Mouse (Mus musculus) forebrain, embryonic 10.5 days (tissue): ENCODE data around the gene Klhl29. TPM values are rescaled to one million over a fixed set of nuclear protein-coding genes. Genes with fewer than 3 reads are reported as not detected.
A peak's percentile ranks its signal among the peaks of the same experiment; 100 is the strongest.

Experiments used
- DNase-seq: peaks from one replicate; pipeline ENCODE4 v3.0.0-alpha.2; 2017; ENCODE audit warnings: low spot score; ENCODE audit errors: extremely low spot score
- H3K27ac ChIP-seq: fragments of 300-500 bp; sonication (generic); 2 replicates; pipeline ENCODE4 v1.5.1; 2016; ENCODE audit warnings: mild to moderate bottlenecking
- H3K27me3 ChIP-seq: fragments of 300-500 bp; sonication (generic); 2 replicates; pipeline ENCODE4 v1.6.1; 2016; ENCODE audit warnings: mild to moderate bottlenecking; ENCODE audit not compliant: poor library complexity, severe bottlenecking
- H3K36me3 ChIP-seq: fragments of 300-500 bp; sonication (generic); replicated peaks from 2 replicates; pipeline ENCODE4 v1.6.1; 2016; ENCODE audit warnings: mild to moderate bottlenecking, moderate library complexity
- H3K4me1 ChIP-seq: fragments of 300-500 bp; sonication (generic); 2 replicates; pipeline ENCODE4 v1.6.1; 2016
- H3K4me3 ChIP-seq: fragments of 300-500 bp; sonication (generic); 2 replicates; pipeline ENCODE4 v1.5.1; 2016; ENCODE audit warnings: mild to moderate bottlenecking, moderate library complexity
- H3K9me3 ChIP-seq: fragments of 300-500 bp; sonication (generic); 2 replicates; pipeline ENCODE4 v1.6.1; 2016; ENCODE audit warnings: mild to moderate bottlenecking, moderate library complexity
- WGBS: fragments of 180-500 bp; shearing (Covaris S2); methylation state at CpG from one replicate; pipeline ENCODE4 v1.1.7; 2016; 5-methylcytosine and 5-hydroxymethylcytosine counted together
- polyA plus RNA-seq: library from polyadenylated mRNA; unstranded; fragments of >200 nt; fragmentation: Nextera tagmentation; extraction: Ambion mirVana; gene quantifications from 2 replicates; pipeline ENCODE4 v1.2.1, GENCODE M21; 2016

Klhl29 gene
- polyA plus RNA-seq, 1 experiment from 2014 or later, result 1.2 TPM

DNA sequence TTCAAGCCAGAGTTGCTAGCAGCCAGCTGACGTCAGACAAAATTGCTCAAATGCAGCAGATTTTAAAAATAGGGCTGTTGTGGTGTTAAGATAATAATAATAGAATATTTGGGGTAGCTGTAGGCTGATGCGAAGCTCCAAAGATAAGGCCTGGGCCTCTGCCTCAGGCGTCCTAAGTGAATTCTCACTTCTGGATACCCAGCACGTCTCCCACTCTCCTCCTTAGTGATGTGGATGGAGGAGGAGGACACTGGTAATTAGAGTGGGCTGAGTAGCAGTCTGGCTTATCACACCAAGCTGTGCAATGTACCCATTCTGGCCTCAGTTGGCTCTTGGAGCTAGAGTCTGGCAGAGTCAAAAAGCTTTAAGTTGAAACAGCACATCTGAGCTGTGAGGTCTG, 118.3 kb downstream of the Klhl29 start:
- H3K4me3 ChIP-seq, result no peak overlapping the region
- H3K27me3 ChIP-seq, result peaks cover 5% of the 10 kb centered on the region; the same call in 1 of the 2 replicates
- WGBS, result 73% methylated on average over 4 of the region's 4 CpGs
- no peaks in the 10 kb centered on the region for H3K36me3 ChIP-seq
- no peak for DNase-seq
- peaks cover 48% of the 10 kb centered on the region for H3K4me1 ChIP-seq
- H3K27ac ChIP-seq, result no peak overlapping the region
- no peaks in the 10 kb centered on the region for H3K9me3 ChIP-seq

DNA sequence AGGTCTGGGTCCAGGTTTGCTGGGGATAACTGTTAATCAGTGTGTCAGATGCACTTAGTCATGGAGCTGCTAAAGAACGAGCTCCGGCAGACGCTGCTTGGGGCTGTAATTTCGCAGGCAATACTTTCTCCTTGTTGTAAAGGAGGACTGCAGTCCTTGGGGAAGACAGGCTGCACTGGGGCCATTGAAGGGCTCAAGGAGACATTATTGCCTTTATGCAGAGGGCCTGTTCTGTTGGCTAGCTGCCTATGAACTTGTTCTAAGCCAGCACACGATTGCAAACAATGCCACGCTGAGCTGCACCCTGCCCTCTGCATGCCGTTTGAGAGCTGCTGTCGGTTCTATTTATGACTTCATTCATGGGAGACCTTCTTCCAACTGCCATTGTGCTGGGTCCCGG, 120.4 kb downstream of the Klhl29 start:
- no peak for DNase-seq
- no peak overlapping the region for H3K27ac ChIP-seq
- peaks cover 5% of the 10 kb centered on the region; the same call in 1 of the 2 replicates for H3K27me3 ChIP-seq
- H3K4me1 ChIP-seq, result peaks cover 65% of the 10 kb centered on the region
- H3K36me3 ChIP-seq, result no peaks in the 10 kb centered on the region
- H3K4me3 ChIP-seq, result no peak overlapping the region
- 70% methylated on average over 9 of the region's 9 CpGs for WGBS
- H3K9me3 ChIP-seq, result no peaks in the 10 kb centered on the region

DNA sequence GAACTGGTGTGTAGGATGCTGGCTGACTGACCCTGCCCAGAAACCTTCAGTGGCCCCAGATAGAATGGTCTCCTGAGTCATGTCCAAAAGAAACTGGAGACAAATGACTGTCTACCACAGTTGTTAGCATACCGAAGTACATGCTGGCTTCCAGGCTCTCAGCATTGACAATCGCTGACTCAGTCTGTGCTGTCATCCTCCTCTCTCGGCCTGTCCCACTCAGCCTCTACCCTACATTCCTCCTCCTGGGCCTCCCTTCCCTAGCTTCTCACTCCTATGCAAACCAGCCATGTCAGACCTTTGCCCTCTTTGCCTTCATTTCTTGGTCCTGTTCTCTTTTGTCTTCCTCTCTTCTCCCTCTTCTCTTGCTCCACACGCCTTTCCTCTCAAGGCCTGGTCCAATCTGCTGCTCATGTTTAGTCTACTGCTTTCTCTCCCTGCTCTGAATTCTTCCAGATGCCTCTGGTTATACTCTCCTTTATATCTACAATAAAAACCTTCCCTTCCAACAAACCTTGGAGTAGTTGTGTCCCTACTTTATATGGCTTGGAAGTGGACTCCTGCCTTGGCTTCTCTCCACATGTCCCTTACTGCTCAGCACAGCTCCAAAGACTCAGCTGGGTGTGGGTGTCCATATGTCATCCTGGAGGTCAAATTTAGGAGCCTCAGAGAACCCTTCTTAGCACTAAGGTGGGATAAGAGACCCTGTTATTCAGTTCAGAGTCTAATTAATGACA, 121.1 kb downstream of the Klhl29 start:
- H3K36me3 ChIP-seq, result no peaks in the 10 kb centered on the region
- 87% methylated on average over 4 of the region's 4 CpGs for WGBS
- no peaks in the 10 kb centered on the region for H3K9me3 ChIP-seq
- no peak overlapping the region for H3K4me3 ChIP-seq
- peaks cover 5% of the 10 kb centered on the region; the same call in 1 of the 2 replicates for H3K27me3 ChIP-seq
- peaks cover 71% of the 10 kb centered on the region for H3K4me1 ChIP-seq
- H3K27ac ChIP-seq, result no peak overlapping the region
- no peak for DNase-seq

DNA sequence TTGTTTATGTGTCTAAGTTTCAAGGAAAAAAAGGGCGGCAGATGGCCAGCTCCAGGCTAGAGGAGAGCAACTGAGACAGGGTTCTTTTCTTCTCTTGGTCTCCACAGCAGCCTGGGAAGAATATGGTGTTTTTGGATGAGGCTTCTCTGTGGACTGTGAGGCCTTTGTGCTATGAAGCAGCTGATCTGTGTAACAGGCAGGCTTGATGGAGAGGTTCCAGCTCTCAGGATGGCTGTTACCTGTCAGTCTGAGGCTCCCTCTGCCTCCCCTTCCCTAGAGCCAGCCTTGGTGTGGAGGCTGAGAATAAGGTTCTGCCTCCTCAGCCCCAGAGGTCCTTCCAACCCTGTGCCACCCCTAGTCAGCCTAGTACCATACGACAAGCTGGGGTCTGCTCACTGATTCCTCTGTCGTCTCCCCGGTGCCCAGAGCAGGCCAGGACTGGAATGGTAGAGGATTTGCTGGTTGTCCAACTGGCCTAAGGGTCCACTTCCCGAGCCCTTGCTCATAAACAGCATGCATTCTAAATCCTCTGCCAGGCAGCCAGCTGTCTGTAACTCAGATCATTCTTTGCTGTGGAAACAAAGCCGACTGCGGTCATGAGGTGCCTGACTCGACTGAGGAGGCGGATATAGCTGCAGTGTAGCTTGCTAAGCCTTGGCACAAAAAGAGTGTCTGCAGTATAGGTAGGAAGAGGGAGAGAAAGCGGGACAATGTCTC, 122.0 kb downstream of the Klhl29 start:
- WGBS, result 76% methylated on average over 10 of the region's 10 CpGs
- no peak for DNase-seq
- Histone ChIP-seq H3K27me3 (peaks cover 5% of the 10 kb centered on the region; the same call in 1 of the 2 replicates), H3K36me3 (no peaks in the 10 kb centered on the region), H3K27ac (peak overlapping the region; percentile 66; the same call in 1 of the 2 replicates), H3K4me1 (peaks cover 77% of the 10 kb centered on the region), H3K9me3 (no peaks in the 10 kb centered on the region), H3K4me3 (no peak overlapping the region)

DNA sequence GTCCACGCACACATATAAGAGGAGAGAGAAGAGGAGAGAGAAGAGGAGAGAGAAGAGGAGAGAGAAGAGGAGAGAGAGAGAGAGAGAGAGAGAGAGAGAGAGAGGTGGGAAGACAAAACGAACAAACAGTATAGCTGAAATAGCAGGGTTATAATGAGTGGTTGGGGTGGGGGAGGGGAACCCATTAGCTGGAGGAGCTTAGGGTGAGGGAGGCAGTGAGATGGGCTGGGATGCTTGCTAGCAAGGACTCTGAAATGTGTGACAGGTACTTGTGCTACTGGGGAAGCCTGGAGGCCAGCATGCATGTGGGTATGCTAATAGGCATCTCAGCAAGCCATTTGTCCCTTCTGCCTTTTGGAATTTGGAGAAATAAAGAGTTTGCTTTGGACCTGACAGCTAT, 122.9 kb downstream of the Klhl29 start:
- WGBS, result 77% methylated on average over 2 of the region's 2 CpGs
- no peaks in the 10 kb centered on the region for H3K9me3 ChIP-seq
- H3K27ac ChIP-seq, result no peak overlapping the region
- no peak for DNase-seq
- peaks cover 5% of the 10 kb centered on the region; the same call in 1 of the 2 replicates for H3K27me3 ChIP-seq
- H3K4me1 ChIP-seq, result peaks cover 76% of the 10 kb centered on the region
- no peaks in the 10 kb centered on the region for H3K36me3 ChIP-seq
- no peak overlapping the region for H3K4me3 ChIP-seq

DNA sequence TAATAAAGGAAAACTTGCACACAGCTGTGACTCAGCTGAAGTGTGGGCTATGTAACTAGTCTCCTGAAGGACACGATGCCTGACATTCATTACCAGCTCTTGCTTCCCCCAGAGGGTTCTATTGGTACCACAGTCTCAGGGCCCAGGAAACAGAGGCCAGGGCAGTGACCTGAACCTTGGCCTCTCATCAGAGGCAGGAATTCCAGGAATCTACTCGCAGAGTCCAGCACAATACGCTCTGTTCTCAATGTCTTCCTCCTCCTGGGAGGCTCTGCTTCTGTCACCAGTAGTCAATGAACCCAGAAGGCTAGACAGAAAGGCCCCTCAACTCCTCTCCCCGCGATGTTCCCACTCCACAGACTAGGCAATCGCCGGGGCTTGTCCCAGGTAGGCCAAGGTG, 125.4 kb downstream of the Klhl29 start:
- no peak for DNase-seq
- WGBS, result 32% methylated on average over 7 of the region's 7 CpGs
- Histone ChIP-seq H3K4me3 (no peak overlapping the region), H3K36me3 (no peaks in the 10 kb centered on the region), H3K9me3 (no peaks in the 10 kb centered on the region), H3K27me3 (no peaks in the 10 kb centered on the region), H3K4me1 (peaks cover 79% of the 10 kb centered on the region), H3K27ac (peak overlapping the region; percentile 51; the same call in 1 of the 2 replicates)

- Histone ChIP-seq H3K27me3 (no peaks in the 10 kb centered on the region), H3K27ac (peak overlapping the region; percentile 71), H3K4me1 (peaks cover 71% of the 10 kb centered on the region), H3K9me3 (no peaks in the 10 kb centered on the region), H3K36me3 (no peaks in the 10 kb centered on the region), H3K4me3 (no peak overlapping the region)
- no peak for DNase-seq
- 89% methylated on average over 13 of the region's 13 CpGs for WGBS
Measured at GRCm38 (mm10) chr12:5249068-5249467, 126.4 kb downstream of the Klhl29 start.

GRCm38 (mm10) chr12:5247505-5247904, 128.0 kb downstream of the Klhl29 start:
- Histone ChIP-seq H3K9me3 (no peaks in the 10 kb centered on the region), H3K36me3 (no peaks in the 10 kb centered on the region), H3K4me1 (peaks cover 62% of the 10 kb centered on the region), H3K27ac (no peak overlapping the region), H3K4me3 (no peak overlapping the region), H3K27me3 (no peaks in the 10 kb centered on the region)
- no peak for DNase-seq
- 72% methylated on average over 6 of the region's 6 CpGs for WGBS

DNA sequence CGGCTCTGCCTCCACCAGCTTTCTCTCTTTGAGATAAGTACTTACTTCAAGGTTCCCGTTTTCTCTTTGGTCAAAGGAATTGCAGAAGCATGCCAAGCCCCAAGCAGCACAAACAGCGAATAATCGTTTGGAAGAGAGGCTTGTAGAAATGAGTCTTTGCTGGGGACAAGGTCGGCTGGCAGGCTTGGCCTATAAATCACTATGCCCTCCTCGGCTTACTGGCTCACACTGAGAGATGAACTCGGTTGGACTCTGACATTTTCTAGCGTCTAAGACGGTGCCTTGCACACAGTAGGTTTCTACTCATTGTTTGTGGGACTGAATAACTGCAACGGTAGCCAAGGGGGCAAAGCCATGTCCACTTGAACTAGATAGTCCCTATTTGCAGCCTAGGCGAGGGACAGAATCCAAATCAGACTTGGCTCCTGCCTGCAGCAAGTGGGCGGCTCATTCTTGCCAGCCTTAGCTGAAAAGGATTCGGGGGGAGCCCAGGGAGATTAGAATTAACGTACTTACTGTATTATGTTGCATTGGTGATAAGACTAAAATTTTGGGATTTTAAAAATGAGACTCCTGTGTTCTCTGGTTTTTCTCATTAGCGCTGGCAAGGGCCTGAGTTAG, 128.7 kb downstream of the Klhl29 start:
- Histone ChIP-seq H3K4me1 (peaks cover 61% of the 10 kb centered on the region), H3K27me3 (no peaks in the 10 kb centered on the region), H3K4me3 (no peak overlapping the region), H3K36me3 (no peaks in the 10 kb centered on the region), H3K9me3 (no peaks in the 10 kb centered on the region), H3K27ac (no peak overlapping the region)
- DNase-seq, result no peak
- 86% methylated on average over 15 of the region's 15 CpGs for WGBS

DNA sequence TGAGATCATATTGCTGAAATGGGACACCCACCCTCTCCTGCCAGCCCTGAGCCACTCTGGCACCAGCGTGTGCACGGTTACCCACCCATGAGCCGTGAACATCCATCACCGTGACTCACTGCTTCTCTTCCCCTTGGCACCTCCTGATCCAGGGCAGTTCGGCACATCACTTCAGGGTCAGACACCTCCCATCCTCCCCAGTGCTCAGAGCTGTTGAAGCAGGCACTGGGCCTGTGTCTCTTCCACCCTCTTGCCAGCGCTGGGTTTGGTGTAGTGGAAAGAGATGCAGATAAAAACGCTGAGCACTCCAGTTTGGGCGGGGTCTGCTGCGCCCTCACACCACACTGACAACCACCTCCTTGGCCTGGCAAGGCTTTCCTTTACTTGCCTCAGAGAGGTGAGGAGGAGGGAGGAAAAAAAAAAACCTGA, 129.3 kb downstream of the Klhl29 start:
- Histone ChIP-seq H3K27me3 (no peaks in the 10 kb centered on the region), H3K27ac (no peak overlapping the region), H3K4me1 (peaks cover 56% of the 10 kb centered on the region), H3K9me3 (no peaks in the 10 kb centered on the region), H3K4me3 (no peak overlapping the region), H3K36me3 (no peaks in the 10 kb centered on the region)
- WGBS, result 90% methylated on average over 9 of the region's 9 CpGs
- no peak for DNase-seq

- Histone ChIP-seq H3K4me3 (no peak overlapping the region), H3K36me3 (no peaks in the 10 kb centered on the region), H3K4me1 (peaks cover 53% of the 10 kb centered on the region), H3K9me3 (no peaks in the 10 kb centered on the region), H3K27me3 (no peaks in the 10 kb centered on the region), H3K27ac (peak overlapping the region; percentile 30; the same call in 1 of the 2 replicates)
- DNase-seq, result no peak
- 75% methylated on average over 4 of the region's 4 CpGs for WGBS
Measured at GRCm38 (mm10) chr12:5245207-5245597, 130.3 kb downstream of the Klhl29 start.

- Histone ChIP-seq H3K27me3 (no peaks in the 10 kb centered on the region), H3K4me1 (peaks cover 53% of the 10 kb centered on the region), H3K9me3 (no peaks in the 10 kb centered on the region), H3K36me3 (no peaks in the 10 kb centered on the region), H3K27ac (peak overlapping the region; percentile 30; the same call in 1 of the 2 replicates), H3K4me3 (no peak overlapping the region)
- WGBS, result 92% methylated on average over 10 of the region's 10 CpGs
- DNase-seq, result no peak
Measured at GRCm38 (mm10) chr12:5244431-5245206, 130.9 kb downstream of the Klhl29 start.
